Mouse (Mus musculus) mesoderm, embryonic 11.5 days (tissue): ENCODE measurements at regions not wholly inside any gene's neighbourhood (a gene's known extent, or its start where the extent isn't known, plus 50 kb on each side); places are given as distances from the start of the nearest gene placed in this dataset.
A peak's percentile ranks its signal among the peaks of the same experiment; 100 is the strongest.

Experiments used
- DNase-seq: peaks from one replicate; pipeline ENCODE4 v3.0.0-alpha.2; 2012; ENCODE audit warnings: low read depth, low spot score

DNA sequence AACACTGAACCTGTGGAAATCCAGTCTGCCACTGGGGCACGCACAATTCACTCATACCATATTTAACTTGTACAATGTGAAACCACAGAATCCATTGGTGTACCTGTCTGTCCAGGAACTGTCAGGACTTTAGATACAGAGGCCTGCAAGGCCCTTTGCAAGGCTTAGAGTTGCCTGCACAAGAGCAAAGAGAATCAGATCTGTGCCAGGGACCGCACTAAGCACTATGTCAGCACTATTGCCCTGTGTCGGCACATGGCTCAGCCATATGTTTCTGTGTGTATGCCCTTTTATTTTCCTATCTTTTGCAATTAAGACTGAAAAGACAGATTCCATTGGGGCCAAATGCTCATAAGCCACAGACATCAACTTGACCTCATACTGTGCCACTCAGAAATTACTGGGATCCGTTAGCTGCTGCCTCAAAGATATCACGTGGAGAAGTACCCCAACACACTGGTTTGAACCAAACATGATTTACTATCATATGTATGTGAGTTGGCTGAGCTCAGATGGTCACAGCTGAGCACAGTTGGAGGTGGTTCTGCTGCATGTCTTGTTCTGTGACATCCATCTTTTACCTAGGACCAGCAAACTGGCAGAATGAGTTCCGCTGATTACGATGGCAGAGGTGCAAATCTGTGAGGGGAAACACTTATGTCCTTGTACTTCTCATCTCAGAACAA, 181.7 kb upstream of the Prkcq start:
- DNase-seq, result no peak

DNA sequence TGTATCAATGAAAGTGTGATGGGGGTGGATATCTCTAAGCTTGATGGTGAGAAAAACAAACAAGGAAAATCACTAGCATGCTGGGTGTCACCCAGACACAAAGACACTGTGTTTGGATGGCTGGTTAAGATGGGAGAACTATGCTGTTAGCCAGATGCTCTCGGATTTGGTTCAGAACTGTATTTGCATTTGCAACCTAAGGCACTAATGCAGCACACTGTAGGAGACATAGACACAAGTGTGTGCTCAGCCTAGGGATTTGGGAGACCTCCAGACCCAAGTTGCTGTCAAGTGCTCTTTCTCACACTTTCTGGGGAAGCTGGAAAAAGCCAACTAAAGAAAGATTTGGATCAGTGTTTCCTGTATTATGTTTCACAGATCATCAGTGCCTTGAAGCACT, 173.1 kb upstream of the Prkcq start:
- no peak for DNase-seq

DNA sequence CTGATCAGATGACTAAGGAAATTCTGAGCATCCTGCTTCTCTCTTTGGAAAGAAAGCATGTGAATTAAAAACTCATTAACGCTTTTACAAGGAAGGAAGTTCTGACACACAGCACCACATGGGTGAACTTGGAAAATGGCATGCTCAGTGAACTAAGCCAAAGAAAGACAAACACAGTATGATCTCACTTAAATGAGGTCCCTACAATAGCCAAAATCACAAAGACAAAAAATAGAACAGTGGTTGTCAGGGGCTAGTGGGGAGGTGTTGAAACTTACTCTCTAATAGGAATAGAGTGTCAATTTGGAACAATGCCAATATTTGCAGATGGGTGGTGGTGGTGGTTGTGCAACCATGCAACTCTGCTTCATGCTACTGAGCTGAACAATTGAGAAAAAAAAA, 172.7 kb upstream of the Prkcq start:
- no peak for DNase-seq

DNA sequence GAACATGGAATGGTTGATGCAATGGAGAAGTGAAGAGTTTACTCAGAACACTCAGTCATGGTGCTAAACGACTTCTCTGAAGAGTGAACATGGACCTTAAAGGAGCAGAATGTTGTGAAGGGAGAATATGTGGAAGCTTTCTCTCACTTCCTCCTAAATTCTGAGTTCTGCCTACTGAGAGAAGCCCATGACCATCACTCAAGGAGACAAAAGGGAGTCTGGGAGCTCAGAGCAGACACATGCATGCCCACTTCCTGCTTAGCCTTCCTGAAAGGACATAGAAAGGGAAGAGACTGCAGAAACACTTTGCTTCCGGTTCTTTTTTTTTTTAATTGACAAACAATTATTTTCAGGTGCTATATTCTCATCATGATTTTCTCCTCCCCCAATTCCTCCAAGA, 166.1 kb upstream of the Prkcq start:
- DNase-seq, result no peak

DNA sequence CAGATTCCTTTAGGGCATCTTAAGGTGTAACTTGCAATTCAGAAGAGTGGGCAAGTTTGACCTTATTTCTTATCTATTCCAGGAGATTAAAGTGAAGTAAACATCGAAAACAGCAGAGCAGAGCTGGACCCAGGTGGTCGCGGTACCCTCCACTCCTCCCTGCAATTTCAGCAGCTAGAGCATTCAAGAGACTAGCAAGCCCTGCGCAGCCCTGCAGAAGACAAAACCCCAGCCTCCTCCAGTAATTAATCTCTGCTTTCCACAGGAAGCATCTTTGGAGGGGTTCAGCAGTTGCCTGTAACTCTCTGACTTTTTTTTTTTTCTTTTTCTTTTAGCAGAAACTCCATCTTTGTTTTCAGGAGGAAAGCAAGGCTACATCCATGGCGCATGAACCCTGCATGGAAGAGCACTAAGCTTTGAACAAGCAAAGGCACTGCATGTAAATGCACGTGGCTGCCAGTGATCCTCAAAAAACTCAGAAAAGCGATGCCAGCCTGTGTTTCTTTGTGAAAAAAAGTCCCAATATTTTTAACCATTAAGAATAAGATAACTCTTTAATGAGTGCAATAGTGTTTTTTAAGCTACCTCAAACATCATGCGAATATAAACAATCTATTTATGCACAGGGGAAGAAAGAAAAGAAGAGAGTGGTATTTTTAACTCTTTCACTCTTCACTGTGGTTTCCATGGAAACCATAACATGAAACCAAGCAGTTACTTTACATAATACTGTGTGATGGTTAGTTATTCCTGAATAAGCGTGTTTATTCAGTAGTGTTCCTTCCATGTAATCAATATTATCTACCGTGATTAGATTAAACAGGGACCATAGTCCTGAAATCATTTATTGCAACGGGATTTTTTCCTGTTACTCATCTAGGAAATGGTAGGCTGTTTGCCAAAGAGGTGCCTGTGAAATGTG, 160.6 kb upstream of the Prkcq start:
- no peak for DNase-seq

DNA sequence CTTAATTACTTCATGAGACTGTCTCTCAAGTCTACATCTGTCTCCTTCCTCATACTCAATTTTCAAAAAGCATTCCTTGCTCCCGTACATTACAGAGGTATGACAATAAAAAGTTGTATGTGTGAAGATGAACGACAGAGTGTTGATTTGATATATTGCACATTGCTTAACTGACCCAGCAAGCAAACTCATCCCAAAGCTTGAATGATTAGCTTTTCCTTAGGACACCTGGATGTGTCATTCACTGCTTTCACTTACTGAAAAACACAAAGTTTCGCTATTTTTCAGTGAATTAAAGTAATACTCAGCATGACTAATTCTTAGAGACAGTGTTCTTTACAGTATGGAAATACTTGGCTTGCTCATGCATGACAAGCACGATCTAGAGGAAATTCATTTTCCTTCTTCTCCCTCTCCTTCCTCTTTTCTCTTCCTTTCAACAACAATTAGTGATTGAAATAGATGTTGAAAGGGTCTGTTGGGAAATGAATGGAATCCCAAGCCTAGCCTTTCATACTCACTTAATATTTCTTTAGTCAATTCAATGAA, 159.5 kb upstream of the Prkcq start:
- no peak for DNase-seq

DNA sequence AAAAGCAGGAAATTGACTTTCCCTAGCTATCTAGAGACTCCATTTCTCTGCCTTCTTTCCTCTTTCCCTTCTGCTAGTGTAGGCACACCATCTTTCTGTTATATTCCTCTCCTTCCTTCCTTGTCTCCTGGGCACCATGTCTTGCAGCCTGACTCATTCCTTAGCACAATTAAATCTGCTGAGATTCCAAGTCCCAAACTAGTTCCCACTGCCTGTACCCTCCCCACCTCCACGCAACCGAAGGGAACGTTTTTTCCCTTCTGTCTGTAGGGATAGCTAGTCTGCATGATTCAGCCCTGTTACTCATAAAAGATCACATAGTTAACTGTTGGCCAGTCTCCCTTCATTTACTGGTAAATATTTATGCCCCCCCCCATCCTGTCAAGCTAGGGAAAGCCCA, 158.8 kb upstream of the Prkcq start:
- DNase-seq, result no peak

DNA sequence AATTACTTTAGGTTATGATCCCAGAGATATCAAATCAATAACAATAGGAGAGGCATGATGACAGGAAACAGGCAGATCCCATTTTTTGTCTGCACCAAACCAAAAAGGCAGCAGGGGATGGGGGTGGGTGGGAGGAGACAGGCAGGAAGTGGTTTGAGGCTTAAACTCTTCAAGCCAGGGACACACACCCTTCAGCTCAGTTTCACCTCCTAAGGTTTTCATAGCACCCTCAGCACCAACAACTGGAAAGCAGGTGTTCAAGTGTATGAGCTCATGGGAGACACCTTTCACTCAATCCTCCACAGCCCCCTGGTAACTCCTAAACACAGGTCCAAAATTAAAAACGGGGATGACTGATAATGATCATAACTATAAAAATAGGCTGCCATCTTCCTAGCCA, 155.5 kb upstream of the Prkcq start:
- DNase-seq, result no peak

DNA sequence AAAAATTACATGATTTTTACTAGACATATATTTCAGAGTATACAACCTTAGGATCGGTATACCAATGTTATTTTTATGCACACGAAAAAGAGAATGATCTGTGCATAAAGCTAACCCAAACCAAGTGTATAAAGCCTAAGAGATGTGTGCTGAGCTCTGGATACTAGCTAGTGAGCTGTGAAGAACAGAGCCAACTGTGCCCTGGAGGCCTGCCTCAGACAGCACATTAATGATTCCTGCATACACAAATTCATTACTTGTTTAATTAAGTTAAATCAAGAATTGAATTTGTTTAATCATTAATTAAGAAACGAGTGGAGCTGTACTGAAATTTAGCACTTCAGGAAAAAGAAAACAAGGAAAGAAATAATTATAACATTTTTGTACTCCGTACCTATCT, 139.0 kb upstream of the Prkcq start:
- DNase-seq, result no peak

DNA sequence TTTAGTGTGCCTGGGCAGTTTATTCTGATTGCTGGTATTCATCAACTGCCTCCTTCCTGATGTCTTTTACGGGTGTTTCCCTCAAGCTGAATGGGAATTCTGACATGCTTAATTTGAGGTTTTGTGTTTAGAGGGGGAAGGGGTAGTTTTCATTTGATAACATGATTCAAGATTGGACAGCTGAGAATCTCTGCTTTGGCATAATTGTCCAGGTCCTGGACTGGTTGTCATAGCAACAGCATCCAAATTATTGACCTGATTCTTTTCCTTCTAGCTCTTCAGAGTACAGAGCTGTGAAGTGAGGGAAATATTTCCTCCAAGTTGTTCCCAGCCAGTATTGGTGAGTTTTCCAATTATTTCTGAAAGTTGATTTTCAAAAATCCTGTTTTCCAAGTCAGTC, 137.7 kb upstream of the Prkcq start:
- peak; percentile 23 for DNase-seq

DNA sequence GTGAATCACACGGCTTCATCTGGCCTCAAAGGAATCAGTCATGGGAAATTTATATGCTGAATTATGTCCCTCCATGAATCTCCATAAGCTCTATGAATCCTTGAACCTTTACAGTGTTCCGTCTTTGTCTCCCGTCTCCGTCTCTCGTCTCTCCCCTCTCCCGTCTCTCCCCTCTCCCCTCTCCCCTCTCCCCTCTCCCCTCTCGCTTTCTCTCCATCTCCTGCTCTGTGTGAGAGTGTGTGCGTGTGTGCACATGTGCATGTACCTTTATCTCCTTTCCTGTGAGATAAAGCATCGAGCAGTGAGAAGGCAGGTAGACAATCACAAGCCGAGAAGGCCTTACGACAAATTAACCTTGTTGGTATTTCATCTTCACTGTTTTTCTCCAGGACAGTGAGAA, 134.6 kb upstream of the Prkcq start:
- no peak for DNase-seq

DNA sequence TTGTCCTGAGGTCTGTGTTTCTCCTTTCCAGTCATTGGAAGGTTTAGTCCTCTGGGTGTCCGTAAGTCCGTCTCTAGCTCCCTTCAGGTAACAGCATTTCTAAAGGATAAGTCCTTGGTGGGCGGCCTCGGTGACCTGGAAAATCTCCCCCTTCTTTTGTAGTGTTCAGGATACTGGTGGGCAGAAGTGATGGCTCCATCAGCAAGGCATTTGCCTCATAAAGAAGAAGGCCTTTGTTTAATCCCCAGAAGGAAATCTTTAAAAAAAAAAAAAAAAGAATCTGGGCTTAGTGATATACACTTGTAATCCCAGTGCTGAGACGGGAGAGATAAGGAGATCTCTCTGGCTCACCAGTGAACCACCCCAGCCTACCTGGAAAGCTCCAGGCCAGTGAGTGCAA, 133.5 kb upstream of the Prkcq start:
- DNase-seq, result no peak

DNA sequence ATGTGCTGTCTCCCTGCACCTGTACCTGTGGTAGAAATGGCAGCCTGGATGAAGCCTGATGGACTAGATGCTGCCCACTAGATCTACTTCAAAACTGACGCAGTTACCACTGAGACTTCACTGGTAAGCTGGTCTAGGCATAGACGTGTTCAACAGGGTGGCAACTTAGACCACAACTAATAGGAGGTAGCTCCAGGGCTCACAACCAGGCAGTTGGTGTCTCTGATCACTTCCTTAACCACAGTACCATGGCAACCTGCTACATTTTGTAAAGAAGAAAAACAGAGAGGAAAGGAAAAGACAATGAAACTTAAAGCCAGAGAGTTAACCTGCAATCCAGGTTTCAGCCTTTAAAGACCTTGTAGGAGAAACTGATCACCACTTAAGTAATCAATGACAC, 131.9 kb upstream of the Prkcq start:
- no peak for DNase-seq

DNA sequence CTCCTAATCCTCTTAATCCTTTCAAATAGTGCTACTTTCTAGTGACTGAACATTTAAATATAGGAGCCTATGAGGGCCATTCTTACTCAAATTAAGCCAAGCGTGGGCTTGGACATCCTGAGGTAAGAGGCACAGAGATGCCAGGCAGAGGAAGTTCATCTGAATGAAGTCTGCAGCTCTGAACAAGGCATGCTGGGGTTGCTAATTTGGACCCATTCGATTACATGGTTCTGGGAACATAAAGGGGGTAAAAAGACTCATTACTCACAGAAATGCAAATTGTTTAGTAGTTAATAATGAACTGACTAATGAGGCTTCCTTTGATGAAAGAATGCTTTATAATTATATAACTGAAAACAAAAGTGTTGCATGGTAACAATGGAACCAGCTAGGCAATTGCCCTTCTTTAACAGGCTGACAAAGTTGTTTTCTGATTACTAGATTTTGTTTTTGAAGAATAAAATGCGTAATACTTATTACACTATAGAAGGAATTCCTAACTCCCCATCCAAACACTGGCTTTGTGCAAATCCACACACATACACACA, 127.1 kb upstream of the Prkcq start:
- no peak for DNase-seq

DNA sequence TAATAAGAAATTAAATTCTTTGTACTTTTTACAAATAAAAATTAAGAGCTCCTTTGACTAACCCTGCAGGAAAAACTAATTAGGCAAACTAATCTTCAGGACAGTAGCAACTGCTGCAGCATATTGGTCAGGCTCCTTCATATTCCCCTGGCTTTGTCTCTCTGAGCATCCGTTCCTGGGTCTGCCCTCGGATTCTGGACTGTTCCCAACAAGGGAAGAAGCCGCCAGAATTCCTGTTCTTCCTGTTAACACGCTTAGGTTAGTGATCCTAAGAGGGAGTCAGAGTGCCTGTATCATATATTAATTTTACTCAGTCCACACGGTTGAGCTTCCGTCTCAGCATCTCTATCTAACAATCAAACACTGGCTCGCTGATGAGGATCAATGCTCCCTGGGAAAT, 120.3 kb upstream of the Prkcq start:
- DNase-seq, result no peak

DNA sequence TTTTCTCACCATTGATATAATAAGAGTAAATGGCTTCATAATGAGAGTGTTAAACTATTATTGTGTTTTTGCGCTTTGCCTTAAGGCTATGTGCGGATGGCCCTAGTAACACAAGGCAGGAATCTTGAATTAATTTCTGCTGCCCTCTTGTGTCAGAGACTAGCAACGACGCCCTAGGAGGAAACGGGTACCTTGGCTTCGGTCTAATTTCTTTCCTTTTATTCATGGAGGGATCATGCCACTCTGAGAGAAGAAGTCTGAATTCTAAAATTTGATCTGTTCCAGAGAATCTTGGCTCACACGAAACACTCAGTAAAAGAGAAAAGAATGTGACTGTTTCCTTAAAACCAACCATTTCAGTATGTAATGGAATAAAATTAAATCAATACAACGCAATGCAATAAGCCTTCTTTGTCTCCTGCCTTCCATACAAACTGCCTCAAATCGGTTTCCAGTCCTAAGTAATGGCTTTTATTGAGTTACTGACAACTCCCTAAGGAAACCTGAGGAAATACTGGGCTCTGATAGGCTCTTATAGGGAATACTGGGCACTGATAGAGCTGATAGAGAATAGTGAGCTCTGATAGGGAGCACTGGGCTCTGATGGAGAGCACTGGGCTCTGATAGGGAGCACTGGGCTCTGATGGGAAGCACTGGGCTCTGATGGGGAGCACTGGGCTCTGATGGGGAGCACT, 112.0 kb upstream of the Prkcq start:
- DNase-seq, result peak; percentile 71

DNA sequence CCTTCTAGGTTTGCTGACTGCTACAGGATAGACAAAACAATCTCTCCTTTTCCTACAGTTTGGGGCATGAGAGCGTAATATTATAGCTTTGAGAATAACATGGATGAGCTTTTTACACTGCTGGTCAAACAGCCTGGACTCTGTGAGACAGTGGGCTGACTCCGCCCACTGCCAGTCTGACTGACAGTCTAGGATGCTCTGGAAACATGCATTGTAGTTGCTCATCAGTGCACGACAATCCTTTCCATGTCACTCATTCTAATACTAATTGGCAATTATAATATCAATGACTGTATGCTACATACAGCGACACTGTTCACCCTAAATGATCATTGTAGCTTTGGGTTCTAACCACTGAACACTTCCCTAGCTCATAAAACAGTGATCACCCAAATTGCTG, 104.5 kb upstream of the Prkcq start:
- DNase-seq, result no peak

DNA sequence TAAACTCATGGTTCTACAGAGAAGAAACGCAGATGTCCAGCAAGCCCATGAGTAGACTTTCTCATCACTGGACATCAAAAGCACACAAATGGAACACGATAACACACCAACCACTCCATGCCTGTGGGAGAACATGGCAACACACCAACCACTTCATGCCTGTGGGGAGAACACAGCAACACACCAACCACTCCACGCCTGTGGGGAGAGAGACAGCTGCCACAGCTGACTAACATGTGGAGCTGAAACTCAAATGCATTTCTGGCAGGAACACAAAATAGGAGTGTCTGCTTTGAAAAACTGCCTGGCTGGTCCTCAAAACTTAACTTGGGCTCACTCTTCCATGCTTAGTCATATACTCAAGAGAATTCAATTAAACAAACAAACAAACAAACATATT, 88.4 kb upstream of the Prkcq start:
- DNase-seq, result no peak

DNA sequence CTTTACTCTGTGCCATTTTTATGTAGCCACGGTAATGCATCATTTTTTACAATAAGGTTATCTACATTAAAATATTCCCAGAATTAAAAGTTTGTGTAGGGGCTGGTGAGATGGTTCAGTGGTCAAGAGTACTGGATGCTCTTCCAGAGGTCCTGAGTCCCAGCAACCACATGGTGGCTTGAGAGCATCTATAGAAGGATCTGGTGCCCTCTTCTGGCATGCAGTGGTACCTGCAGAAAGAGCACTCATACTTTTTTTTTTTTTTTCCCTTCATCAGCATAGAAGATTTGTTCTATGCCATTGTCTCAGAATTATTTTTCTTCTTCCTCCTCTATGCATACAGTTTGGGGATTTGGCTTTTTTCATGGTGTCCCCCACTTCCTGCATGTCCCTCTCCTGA, 84.9 kb upstream of the Prkcq start:
- DNase-seq, result peak; percentile 59

DNA sequence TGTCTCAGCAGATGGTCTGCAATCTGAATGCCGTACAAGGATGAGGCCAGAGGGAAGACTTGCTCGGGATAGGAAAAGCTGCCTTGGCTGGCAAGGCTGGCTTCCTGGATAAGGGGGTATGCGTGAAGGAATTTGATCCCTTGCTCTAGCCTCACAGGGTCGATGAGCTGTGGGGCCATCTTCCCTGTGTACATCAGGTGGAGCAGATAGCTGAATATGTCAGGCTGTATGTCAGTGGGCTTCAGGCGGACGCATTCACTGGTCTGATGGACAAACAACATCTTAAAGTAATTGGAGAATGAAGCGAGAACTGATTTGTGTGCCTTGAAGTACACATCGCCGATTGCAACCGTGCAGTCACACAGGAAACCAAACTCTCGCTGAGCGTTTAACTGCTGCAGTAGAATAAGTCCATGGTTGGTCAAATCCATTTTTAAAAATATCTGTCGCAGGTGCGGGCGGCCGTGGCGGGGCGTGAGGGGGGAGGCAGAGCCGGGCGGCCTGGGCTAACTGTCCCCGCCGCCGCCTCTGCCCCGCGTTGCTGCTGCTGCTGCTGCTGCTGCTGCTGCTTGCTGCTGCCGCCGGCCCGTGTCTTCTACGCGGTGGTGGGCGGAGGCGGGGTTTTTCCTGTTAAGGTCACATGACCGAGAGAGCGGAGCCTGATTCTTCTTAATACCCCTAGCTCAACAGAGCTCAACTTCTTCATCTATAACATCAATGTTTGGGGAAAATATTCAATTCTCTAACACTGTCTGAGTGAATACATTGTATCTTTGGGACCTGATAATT, 71.9 kb upstream of the Prkcq start:
- DNase-seq, result peak; percentile 26

DNA sequence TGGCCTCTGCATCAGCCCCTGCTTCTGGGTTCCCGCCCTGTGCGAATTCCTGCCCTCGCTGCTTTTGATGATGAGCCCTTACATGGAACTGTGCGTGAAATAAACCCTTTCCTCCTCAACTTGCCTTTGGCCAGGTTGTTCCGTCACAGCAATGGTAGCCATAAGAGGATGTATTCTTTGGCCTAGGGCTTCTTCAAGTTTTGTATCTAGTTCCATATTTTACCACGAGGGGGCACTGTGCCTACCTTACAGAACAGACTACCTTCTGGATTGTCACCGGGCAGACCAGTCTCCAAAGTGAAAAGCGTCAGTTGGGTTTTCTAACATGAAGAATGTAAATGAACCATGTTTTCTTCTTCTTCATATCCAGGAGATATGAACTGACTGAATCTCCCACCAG, 58.7 kb upstream of the Prkcq start:
- peak; percentile 68 for DNase-seq
